Mouse (Mus musculus) lung, postnatal 0 days (tissue): ENCODE measurements around the gene Ccdc73. TPM values are rescaled to one million over a fixed set of nuclear protein-coding genes. Genes with fewer than 3 reads are reported as not detected.
"Not testable (repeated sequence)": the region's sequence is repeated elsewhere in the genome, so short reads cannot be mapped to it uniquely, and the experiment has no call there.

ENCODE experiments used
- ATAC-seq: fragments of 200-750 bp; cut with Nextera tagmentation; 2 replicates; pipeline ENCODE4 v1.8.0; 2017; ENCODE audit warnings: moderate library complexity
- DNase-seq: peaks from one replicate; pipeline ENCODE4 v3.0.0-alpha.2; 2016; ENCODE audit warnings: low spot score
- H3K27ac ChIP-seq: fragments of 300-500 bp; sonication (generic); 2 replicates; pipeline ENCODE4 v1.5.1; 2014; ENCODE audit warnings: antibody characterized with exemption, mild to moderate bottlenecking, low read length, mixed read lengths
- H3K27me3 ChIP-seq: fragments of 300-500 bp; sonication (generic); replicated peaks from 2 replicates; pipeline ENCODE4 v1.6.1; 2014; ENCODE audit warnings: low read length, mixed read lengths; ENCODE audit not compliant: insufficient read depth
- H3K36me3 ChIP-seq: fragments of 300-500 bp; sonication (generic); 2 replicates; pipeline ENCODE4 v1.6.1; 2014; ENCODE audit warnings: low read length, mixed read lengths; ENCODE audit not compliant: insufficient read depth
- H3K4me1 ChIP-seq: fragments of 300-500 bp; sonication (generic); 2 replicates; pipeline ENCODE4 v1.6.1; 2014; ENCODE audit warnings: antibody characterized with exemption, low read depth, low read length, mixed read lengths; ENCODE audit not compliant: insufficient read depth
- H3K4me2 ChIP-seq: fragments of 300-500 bp; sonication (generic); replicated peaks from 2 replicates; pipeline ENCODE4 v1.6.1; 2014; ENCODE audit warnings: low read depth, mild to moderate bottlenecking, low read length, moderate library complexity, mixed read lengths
- H3K4me3 ChIP-seq: fragments of 300-500 bp; sonication (generic); 2 replicates; pipeline ENCODE4 v1.5.1; 2014; ENCODE audit warnings: low read depth, low read length
- H3K9ac ChIP-seq: fragments of 300-500 bp; sonication (generic); replicated peaks from 2 replicates; pipeline ENCODE4 v1.6.1; 2014; ENCODE audit warnings: low read depth, mild to moderate bottlenecking
- H3K9me3 ChIP-seq: fragments of 300-500 bp; sonication (generic); 2 replicates; pipeline ENCODE4 v1.6.1; 2016; ENCODE audit warnings: low read length, mixed read lengths
- CTCF ChIP-seq: IDR thresholded peaks from 2 replicates; pipeline ENCODE4 v1.5.1; 2016; ENCODE audit warnings: antibody characterized with exemption, mild to moderate bottlenecking
- EP300 ChIP-seq: IDR thresholded peaks from 2 replicates; pipeline ENCODE4 v1.6.1; 2016; ENCODE audit warnings: antibody characterized with exemption, mild to moderate bottlenecking, control low read depth
- WGBS: fragments of 180-500 bp; shearing (Covaris S2); extraction: QIAGEN DNeasy Blood & Tissue Kit; methylation state at CpG from one replicate; pipeline ENCODE4 v1.1.7; 2014; 5-methylcytosine and 5-hydroxymethylcytosine counted together
- polyA plus RNA-seq: library from polyadenylated mRNA; unstranded; fragments of >200 nt; fragmentation: Nextera tagmentation; extraction: Ambion mirVana; gene quantifications from 2 replicates; pipeline ENCODE4 v1.2.1, GENCODE M21; 2015

Ccdc73 gene
- polyA plus RNA-seq, 1 experiment from 2014 or later = 9.2 TPM

DNA sequence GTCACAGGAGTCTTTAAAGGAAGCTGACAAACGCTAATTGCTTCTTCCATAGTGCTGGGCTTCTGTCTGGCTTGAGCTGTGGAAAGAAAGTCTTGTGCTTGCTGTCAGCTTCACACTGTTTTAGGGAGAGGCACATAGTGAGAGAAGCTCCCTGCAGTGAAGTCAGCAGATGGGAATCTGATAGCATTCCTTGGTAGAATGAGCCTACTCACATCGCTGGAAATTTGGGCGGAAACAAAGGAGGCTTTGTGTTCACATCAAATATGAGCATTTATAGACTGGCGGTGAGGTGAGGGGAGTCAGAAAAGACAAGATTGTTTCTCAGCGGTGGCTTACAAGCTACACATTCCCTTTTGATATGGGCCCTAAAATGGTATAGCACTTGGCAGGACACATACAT is 15.9 kb upstream of the Ccdc73 start:
- no peak for ATAC-seq

DNA sequence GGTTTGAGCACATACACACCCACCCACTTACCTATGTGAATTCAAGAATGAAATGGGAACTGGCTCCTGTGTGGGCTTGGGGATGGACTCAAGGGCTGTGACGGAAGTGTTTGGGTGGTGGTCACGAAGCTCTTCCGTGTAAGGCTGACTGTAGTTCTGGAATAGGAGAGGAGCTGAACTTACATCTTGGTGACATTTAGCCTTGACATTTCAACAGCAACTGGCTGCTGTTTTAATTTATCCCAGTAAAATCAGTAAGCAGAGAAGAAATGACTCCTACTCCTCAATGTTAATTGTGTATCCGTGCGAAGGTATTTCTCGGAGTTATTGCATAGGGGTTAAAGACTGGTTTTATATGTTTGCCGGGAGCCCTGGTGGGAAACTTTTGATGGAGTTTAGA is 15.1 kb upstream of the Ccdc73 start:
- Histone ChIP-seq H3K9ac (no peak overlapping the region), H3K9me3 (no peaks in the 10 kb centered on the region), H3K27me3 (no peaks in the 10 kb centered on the region; the same call in 1 of the 2 replicates), H3K36me3 (no peaks in the 10 kb centered on the region), H3K4me3 (no peak overlapping the region), H3K27ac (no peak overlapping the region), H3K4me1 (no peaks in the 10 kb centered on the region), H3K4me2 (no peak overlapping the region)
- ATAC-seq = no peak
- no peak for DNase-seq
- 89% methylated on average over 7 of the region's 7 CpGs for WGBS
- TF ChIP-seq EP300 (no peak), CTCF (no peak)

More for the DNA sequence above, 15.9 kb upstream of the Ccdc73 start:
- H3K27ac ChIP-seq = no peak overlapping the region
- 30% methylated on average over 5 of the region's 5 CpGs for WGBS
- no peaks in the 10 kb centered on the region for H3K4me1 ChIP-seq
- no peak for TF ChIP-seq EP300
- TF ChIP-seq CTCF = no peak
- no peak for DNase-seq
- H3K9ac ChIP-seq = no peak overlapping the region
- no peak overlapping the region for H3K4me2 ChIP-seq
- no peaks in the 10 kb centered on the region for H3K36me3 ChIP-seq
- no peak overlapping the region for H3K4me3 ChIP-seq
- no peaks in the 10 kb centered on the region for H3K9me3 ChIP-seq
- H3K27me3 ChIP-seq = no peaks in the 10 kb centered on the region; the same call in 1 of the 2 replicates

DNA sequence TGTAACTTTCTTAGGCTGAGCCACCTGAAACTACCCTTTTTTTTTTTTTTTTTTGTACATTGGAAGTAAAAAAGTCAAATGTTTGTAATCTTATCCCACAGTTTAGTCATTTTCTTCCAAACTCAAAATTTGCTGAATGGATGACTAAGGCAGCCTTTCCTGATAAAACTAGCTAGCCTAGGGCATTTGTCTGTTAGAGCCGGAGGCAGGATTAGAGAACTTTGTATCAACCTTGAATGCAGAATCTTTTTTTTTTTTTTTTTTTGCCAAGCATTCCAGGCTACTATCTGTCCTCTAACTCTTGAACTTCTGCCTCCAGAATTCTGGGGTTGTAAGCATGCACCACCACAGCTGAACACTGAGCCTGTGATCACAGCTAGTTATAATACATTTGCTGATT is 12.8 kb upstream of the Ccdc73 start:
- Histone ChIP-seq H3K27ac (no peak overlapping the region), H3K27me3 (no peaks in the 10 kb centered on the region; the same call in 1 of the 2 replicates), H3K4me1 (no peaks in the 10 kb centered on the region), H3K36me3 (no peaks in the 10 kb centered on the region), H3K9me3 (no peaks in the 10 kb centered on the region), H3K4me2 (no peak overlapping the region), H3K4me3 (no peak overlapping the region), H3K9ac (no peak overlapping the region)
- DNase-seq = no peak
- 68% methylated on average over 1 of the region's 1 CpGs for WGBS
- TF ChIP-seq EP300 = no peak
- no peak for TF ChIP-seq CTCF
- no peak for ATAC-seq

DNA sequence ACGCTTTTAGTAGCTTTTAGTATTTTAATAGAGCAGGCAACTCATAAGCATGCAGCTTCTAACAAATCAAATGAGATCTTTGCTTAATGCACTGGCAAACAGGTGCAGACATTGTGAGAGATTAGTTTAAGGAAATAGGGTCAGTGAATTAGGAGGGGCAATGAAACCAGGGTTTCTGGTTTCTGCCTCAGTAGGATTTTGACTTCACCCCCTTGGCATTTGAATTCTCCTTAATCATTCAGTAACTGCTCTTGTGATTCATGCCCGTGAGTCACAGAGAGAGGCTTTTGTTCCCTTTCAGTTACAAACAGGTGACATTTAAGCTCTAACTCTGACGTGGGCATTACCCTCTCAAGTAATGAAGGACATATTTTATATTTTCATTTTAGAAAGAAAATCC is 11.9 kb upstream of the Ccdc73 start:
- no peak overlapping the region for H3K9ac ChIP-seq
- ATAC-seq = no peak

DNA sequence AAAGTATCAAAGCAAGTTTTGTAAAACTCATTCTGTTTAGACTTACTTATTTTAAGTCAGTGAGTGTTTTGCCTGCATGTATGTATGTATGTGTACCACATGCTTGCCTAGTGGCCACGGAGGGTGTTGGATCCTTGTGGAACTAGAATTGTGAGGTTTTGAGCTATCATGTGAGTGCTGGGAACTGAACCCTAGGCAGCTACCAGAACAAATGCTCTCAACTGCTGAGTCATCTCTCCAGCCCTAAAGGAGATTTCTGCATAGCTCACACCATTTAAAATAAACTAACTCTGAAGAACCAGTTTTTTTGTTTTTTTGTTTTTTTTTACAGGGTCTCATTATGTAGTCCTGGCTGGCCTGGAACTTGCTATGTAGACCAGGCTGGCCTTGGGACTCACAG is 11.4 kb upstream of the Ccdc73 start:
- no peak overlapping the region for H3K9ac ChIP-seq
- no peaks in the 10 kb centered on the region for H3K36me3 ChIP-seq
- WGBS = 44% methylated on average over 1 of the region's 1 CpGs
- H3K27me3 ChIP-seq = no peaks in the 10 kb centered on the region
- H3K4me3 ChIP-seq = no peak overlapping the region
- DNase-seq (no peak), ATAC-seq (no peak)
- H3K27ac ChIP-seq = no peak overlapping the region
- no peaks in the 10 kb centered on the region for H3K4me1 ChIP-seq
- no peaks in the 10 kb centered on the region for H3K9me3 ChIP-seq
- TF ChIP-seq CTCF (no peak), EP300 (no peak)
- H3K4me2 ChIP-seq = no peak overlapping the region

More for the DNA sequence above, 11.9 kb upstream of the Ccdc73 start:
- H3K9me3 ChIP-seq = no peaks in the 10 kb centered on the region
- no peak overlapping the region for H3K4me2 ChIP-seq
- WGBS = 39% methylated on average over 3 of the region's 3 CpGs
- H3K4me1 ChIP-seq = no peaks in the 10 kb centered on the region
- TF ChIP-seq EP300 (no peak), CTCF (no peak)
- H3K4me3 ChIP-seq = no peak overlapping the region
- no peak overlapping the region for H3K27ac ChIP-seq
- H3K36me3 ChIP-seq = no peaks in the 10 kb centered on the region
- no peak for DNase-seq
- H3K27me3 ChIP-seq = no peaks in the 10 kb centered on the region; the same call in 1 of the 2 replicates

DNA sequence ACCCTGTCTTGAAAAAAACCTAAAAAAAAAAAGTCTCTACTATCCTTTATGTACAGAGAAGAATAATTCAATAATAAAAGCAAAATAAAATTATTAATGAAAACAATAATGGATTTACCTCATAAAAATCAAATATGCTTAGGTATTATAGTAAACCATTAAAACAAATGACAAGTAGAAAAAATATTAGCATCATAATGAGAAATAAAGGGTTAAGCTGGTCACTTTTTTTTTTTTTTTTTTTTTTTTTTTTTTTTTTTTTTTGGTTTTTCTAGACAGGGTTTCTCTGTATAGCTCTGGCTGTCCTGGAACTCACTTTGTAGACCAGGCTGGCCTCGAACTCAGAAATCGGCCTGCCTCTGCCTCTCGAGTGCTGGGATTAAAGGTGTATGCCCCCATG is 9.5 kb upstream of the Ccdc73 start:
- not testable (repeated sequence) for H3K4me3 ChIP-seq, H3K9me3 ChIP-seq, DNase-seq, H3K27me3 ChIP-seq, H3K9ac ChIP-seq, H3K36me3 ChIP-seq, H3K4me1 ChIP-seq, ATAC-seq, H3K4me2 ChIP-seq, H3K27ac ChIP-seq
- 92% methylated on average over 3 of the region's 3 CpGs for WGBS

DNA sequence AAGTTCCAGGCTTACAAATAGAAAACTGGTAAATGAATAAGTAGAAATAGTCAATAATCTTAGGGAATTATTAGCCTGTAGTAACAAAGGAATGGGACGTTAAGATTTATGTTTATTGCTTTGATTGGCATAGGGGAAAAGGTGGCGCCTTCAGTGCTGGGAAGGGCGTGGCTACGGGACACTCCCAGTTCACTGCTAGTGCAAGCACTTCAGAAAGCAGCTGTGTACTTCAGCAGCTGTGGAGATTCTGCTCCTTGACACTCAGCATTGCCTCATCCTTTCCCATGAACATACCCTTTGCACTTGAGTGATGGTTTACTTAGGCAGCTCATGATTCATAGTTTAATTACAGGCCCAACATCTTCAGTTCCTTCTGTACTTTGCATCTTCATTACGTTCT is 8.5 kb upstream of the Ccdc73 start:
- no peak for DNase-seq
- Histone ChIP-seq H3K4me1 (no peaks in the 10 kb centered on the region), H3K9me3 (no peaks in the 10 kb centered on the region), H3K9ac (no peak overlapping the region), H3K4me3 (no peak overlapping the region), H3K27ac (no peak overlapping the region), H3K27me3 (no peaks in the 10 kb centered on the region), H3K4me2 (no peak overlapping the region), H3K36me3 (no peaks in the 10 kb centered on the region)
- 64% methylated on average over 5 of the region's 5 CpGs for WGBS
- no peak for ATAC-seq
- no peak for TF ChIP-seq EP300
- TF ChIP-seq CTCF = no peak
